Comparison of ENCODE assay signal across 9 mouse cellular contexts in genomic region chr7:28672786-28673185, GRCm38 (mm10). TPM values are rescaled to one million over a fixed set of nuclear protein-coding genes. Genes with fewer than 3 reads are reported as not detected.
"Had no signal": no experiment of that assay in that cellular context is flagged by ENCODE, and none has a peak within 500 bp of the region (broad histone marks: within the 10 kb centered on the region; RNA-seq: fewer than 3 reads in every experiment).

No protein-coding gene starts in this region.

RNA-seq across cellular contexts. Expression of gene Acp7, which starts 41.7 kb away (rescaled TPM):
- polyA plus RNA-seq: neural tube, embryonic 11.5 days; neural tube, embryonic 12.5 days; neural tube, embryonic 13.5 days; neural tube, embryonic 14.5 days; small intestine, adult 2 months; spleen, adult 2 months; stomach, embryonic 14.5 days; stomach, embryonic 16.5 days; urinary bladder, adult 2 months had no signal
